Mouse (Mus musculus): ENCODE results near the gene Bach2. TPM values are rescaled to one million over a fixed set of nuclear protein-coding genes. Genes with fewer than 3 reads are reported as not detected.

Gene Bach2
- polyA plus RNA-seq, 1 experiment from 2014 or later, result 2.4 TPM

GRCm38 (mm10) chr4:32492834-32493233 lies 254.2 kb downstream of the Bach2 start:
- Histone ChIP-seq H3K4me2 (ENCODE audit: low read depth, low read length) (no peak overlapping the region), H3K4me1 (ENCODE audit: control insufficient read depth, insufficient read depth, low read length) (no peaks in the 10 kb centered on the region), H3K9me3 (ENCODE audit: control insufficient read depth, low read length) (no peaks in the 10 kb centered on the region), H3K4me3 (ENCODE audit: low read length) (no peak overlapping the region), H3K9ac (ENCODE audit: low read depth, low read length) (no peak overlapping the region), H3K36me3 (ENCODE audit: control insufficient read depth, insufficient read depth, low read length) (no peaks in the 10 kb centered on the region), H3K27ac (ENCODE audit: low read length) (no peak overlapping the region), H3K27me3 (replicated peaks; ENCODE audit: control insufficient read depth, insufficient read depth, low read length) (no peaks in the 10 kb centered on the region)
- 88% methylated on average over 6 of the region's 7 CpGs for WGBS
- ATAC-seq, result no peak

DNA sequence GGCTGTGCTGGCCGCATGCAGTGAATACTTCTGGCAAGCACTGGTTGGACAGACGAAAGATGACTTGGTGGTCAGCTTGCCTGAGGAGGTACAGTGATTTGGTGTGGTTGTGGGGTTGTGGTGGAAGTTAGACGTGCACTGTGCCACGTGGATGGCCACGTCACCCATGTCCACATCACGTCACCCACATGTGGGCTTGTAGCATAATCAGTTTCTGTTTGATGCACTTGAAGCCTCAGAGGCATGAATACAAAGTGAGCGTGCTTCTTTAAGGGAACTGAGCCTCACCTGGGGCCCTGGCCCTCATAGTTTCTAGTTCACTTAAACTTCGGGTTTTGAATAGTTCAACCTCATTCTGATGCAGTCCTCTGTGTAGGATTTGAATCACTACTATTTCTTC lies 263.2 kb downstream of the Bach2 start:
- Histone ChIP-seq H3K4me1 (ENCODE audit: control insufficient read depth, insufficient read depth, low read length) (no peaks in the 10 kb centered on the region), H3K27me3 (replicated peaks; ENCODE audit: control insufficient read depth, insufficient read depth, low read length) (no peaks in the 10 kb centered on the region), H3K4me2 (ENCODE audit: low read depth, low read length) (no peak overlapping the region), H3K9me3 (ENCODE audit: control insufficient read depth, low read length) (no peaks in the 10 kb centered on the region), H3K9ac (ENCODE audit: low read depth, low read length) (no peak overlapping the region), H3K27ac (ENCODE audit: low read length) (no peak overlapping the region), H3K4me3 (ENCODE audit: low read length) (no peak overlapping the region), H3K36me3 (ENCODE audit: control insufficient read depth, insufficient read depth, low read length) (no peaks in the 10 kb centered on the region)
- ATAC-seq, result no peak
- WGBS, result 91% methylated on average over 8 of the region's 8 CpGs

DNA sequence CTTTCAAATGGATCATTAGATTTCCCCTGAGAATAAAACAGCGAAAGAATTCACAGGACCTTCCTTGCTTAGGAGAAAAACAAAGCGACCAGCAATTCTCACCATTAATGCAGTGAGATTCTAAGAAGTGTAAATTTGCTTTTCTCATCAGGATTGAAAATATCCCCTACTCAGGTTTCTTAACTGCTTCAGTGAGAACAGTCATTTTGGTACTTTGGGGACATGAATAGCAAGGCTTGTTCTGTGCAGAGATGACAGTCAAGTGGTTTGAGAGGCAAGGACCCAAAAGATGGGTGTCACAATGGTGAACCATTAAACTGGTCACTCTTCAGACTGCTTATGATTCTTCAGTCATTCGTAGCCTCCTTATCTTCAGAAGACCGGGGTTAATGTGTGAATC lies 263.6 kb downstream of the Bach2 start:
- no peaks in the 10 kb centered on the region for H3K27me3 ChIP-seq (replicated peaks; ENCODE audit: control insufficient read depth, insufficient read depth, low read length)
- 85% methylated on average over 4 of the region's 4 CpGs for WGBS
- no peaks in the 10 kb centered on the region for H3K4me1 ChIP-seq (ENCODE audit: control insufficient read depth, insufficient read depth, low read length)
- H3K4me3 ChIP-seq (ENCODE audit: low read length), result no peak overlapping the region
- no peak overlapping the region for H3K4me2 ChIP-seq (ENCODE audit: low read depth, low read length)
- no peak overlapping the region for H3K27ac ChIP-seq (ENCODE audit: low read length)
- no peaks in the 10 kb centered on the region for H3K9me3 ChIP-seq (ENCODE audit: control insufficient read depth, low read length)
- H3K36me3 ChIP-seq (ENCODE audit: control insufficient read depth, insufficient read depth, low read length), result no peaks in the 10 kb centered on the region
- no peak for ATAC-seq
- no peak overlapping the region for H3K9ac ChIP-seq (ENCODE audit: low read depth, low read length)

DNA sequence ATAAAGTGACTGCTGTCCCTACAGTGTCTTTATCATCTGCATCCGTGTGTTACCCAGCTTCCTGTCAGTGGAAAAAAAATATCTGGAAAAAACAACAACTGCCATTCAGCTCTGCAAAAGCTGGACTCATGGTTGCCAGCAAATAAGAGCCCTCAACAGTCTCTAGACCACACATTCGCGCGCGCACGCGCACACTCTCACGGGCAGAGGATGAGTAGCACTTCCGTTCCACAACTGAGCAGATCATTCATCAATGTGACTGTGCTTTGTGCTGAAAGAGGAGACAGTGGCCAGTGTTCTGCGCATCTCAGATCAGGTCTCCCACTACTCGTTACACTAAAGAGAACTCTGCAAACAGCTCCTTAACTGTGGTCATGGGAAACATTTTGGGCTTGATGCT lies 265.6 kb downstream of the Bach2 start:
- no peak overlapping the region for H3K4me2 ChIP-seq (ENCODE audit: low read depth, low read length)
- H3K27me3 ChIP-seq (replicated peaks; ENCODE audit: control insufficient read depth, insufficient read depth, low read length), result no peaks in the 10 kb centered on the region
- no peaks in the 10 kb centered on the region for H3K9me3 ChIP-seq (ENCODE audit: control insufficient read depth, low read length)
- no peak for ATAC-seq
- H3K4me3 ChIP-seq (ENCODE audit: low read length), result no peak overlapping the region
- no peak overlapping the region for H3K9ac ChIP-seq (ENCODE audit: low read depth, low read length)
- H3K36me3 ChIP-seq (ENCODE audit: control insufficient read depth, insufficient read depth, low read length), result no peaks in the 10 kb centered on the region
- no peaks in the 10 kb centered on the region for H3K4me1 ChIP-seq (ENCODE audit: control insufficient read depth, insufficient read depth, low read length)
- no peak overlapping the region for H3K27ac ChIP-seq (ENCODE audit: low read length)
- WGBS, result 87% methylated on average over 11 of the region's 11 CpGs

DNA sequence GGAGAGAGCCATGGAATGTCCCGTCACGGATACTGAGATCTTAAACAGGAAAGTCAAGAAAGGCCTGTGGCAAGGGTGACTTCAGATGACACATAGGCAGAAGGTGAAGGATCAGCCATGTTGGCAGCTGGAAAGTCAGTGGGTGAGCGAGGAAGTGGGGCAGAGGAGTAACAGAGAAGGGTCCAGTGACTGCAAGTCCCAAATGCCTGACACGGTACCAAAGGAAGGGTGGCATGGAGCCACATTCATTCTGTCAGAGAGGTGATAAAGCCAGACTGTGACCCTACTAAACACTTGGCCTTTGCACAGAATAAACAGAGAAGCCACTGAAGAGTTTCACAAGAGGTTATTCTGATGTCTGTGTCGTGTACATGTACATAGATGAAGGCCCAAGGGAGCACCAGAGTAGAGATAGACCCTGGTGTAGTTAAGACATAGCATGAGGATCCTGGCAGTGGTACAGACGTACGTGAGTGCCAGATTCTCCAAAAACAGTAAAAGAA lies 267.8 kb downstream of the Bach2 start:
- ATAC-seq, result no peak
- H3K27me3 ChIP-seq (replicated peaks; ENCODE audit: control insufficient read depth, insufficient read depth, low read length), result no peaks in the 10 kb centered on the region

GRCm38 (mm10) chr4:32507041-32507440 lies 268.4 kb downstream of the Bach2 start:
- no peak overlapping the region for H3K4me3 ChIP-seq (ENCODE audit: low read length)
- H3K36me3 ChIP-seq (ENCODE audit: control insufficient read depth, insufficient read depth, low read length), result no peaks in the 10 kb centered on the region
- H3K27ac ChIP-seq (ENCODE audit: low read length), result no peak overlapping the region
- no peaks in the 10 kb centered on the region for H3K27me3 ChIP-seq (replicated peaks; ENCODE audit: control insufficient read depth, insufficient read depth, low read length)
- no peak overlapping the region for H3K9ac ChIP-seq (ENCODE audit: low read depth, low read length)
- H3K4me1 ChIP-seq (ENCODE audit: control insufficient read depth, insufficient read depth, low read length), result no peaks in the 10 kb centered on the region
- no peak for ATAC-seq
- no peak overlapping the region for H3K4me2 ChIP-seq (ENCODE audit: low read depth, low read length)
- WGBS, result 79% methylated on average over 6 of the region's 6 CpGs
- no peaks in the 10 kb centered on the region for H3K9me3 ChIP-seq (ENCODE audit: control insufficient read depth, low read length)

More for the DNA sequence above, 267.8 kb downstream of the Bach2 start:
- Histone ChIP-seq H3K9me3 (ENCODE audit: control insufficient read depth, low read length) (no peaks in the 10 kb centered on the region), H3K36me3 (ENCODE audit: control insufficient read depth, insufficient read depth, low read length) (no peaks in the 10 kb centered on the region), H3K4me1 (ENCODE audit: control insufficient read depth, insufficient read depth, low read length) (no peaks in the 10 kb centered on the region), H3K27ac (ENCODE audit: low read length) (no peak overlapping the region), H3K4me2 (ENCODE audit: low read depth, low read length) (no peak overlapping the region), H3K9ac (ENCODE audit: low read depth, low read length) (no peak overlapping the region), H3K4me3 (ENCODE audit: low read length) (no peak overlapping the region)
- 93% methylated on average over 7 of the region's 7 CpGs for WGBS

DNA sequence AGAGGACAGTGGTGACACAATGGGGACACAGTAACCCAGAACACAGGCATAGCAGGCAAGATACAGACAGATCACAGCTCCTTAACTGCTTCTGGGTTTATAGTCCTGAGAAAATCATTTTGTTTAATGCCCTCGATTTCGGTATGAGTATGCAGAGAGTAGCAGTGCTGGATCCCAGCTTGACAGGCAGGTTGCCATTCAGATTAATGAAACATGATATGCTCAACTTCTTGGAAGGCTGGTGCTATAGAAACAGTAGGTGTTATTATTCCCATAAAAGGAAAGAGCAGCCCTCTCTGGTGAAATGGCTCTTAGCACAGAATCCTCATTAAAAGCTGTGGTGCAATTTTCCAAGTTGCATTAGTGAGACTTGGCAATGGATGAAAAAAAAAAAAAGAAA lies 270.0 kb downstream of the Bach2 start:
- Histone ChIP-seq H3K4me1 (ENCODE audit: control insufficient read depth, insufficient read depth, low read length) (no peaks in the 10 kb centered on the region), H3K27ac (ENCODE audit: low read length) (no peak overlapping the region), H3K9ac (ENCODE audit: low read depth, low read length) (no peak overlapping the region), H3K27me3 (replicated peaks; ENCODE audit: control insufficient read depth, insufficient read depth, low read length) (no peaks in the 10 kb centered on the region), H3K36me3 (ENCODE audit: control insufficient read depth, insufficient read depth, low read length) (no peaks in the 10 kb centered on the region), H3K9me3 (ENCODE audit: control insufficient read depth, low read length) (no peaks in the 10 kb centered on the region), H3K4me3 (ENCODE audit: low read length) (no peak overlapping the region), H3K4me2 (ENCODE audit: low read depth, low read length) (no peak overlapping the region)
- 49% methylated on average over 2 of the region's 2 CpGs for WGBS
- no peak for ATAC-seq

DNA sequence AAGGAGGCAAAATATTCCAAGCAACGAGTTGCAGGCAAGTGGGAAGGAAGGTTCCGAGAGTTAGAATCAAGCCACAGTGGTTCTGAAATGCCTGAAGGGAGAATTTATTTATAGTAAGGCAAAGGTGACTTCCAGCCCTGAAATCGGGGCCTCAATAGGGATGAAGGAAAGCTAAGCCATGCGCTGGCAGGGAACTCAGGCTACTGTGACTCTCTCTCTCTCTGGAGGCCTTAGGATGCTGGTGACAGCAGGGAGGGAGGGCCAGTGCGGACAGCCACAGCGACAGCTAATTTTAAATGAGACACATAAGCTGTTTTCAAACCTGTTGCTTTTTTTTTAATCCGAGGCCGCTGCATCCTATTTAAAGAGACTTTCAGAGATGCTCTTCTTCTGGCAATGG lies 270.4 kb downstream of the Bach2 start:
- no peak for ATAC-seq
- WGBS, result 60% methylated on average over 8 of the region's 8 CpGs
- H3K9me3 ChIP-seq (ENCODE audit: control insufficient read depth, low read length), result no peaks in the 10 kb centered on the region
- no peaks in the 10 kb centered on the region for H3K36me3 ChIP-seq (ENCODE audit: control insufficient read depth, insufficient read depth, low read length)
- H3K4me2 ChIP-seq (ENCODE audit: low read depth, low read length), result no peak overlapping the region
- H3K9ac ChIP-seq (ENCODE audit: low read depth, low read length), result no peak overlapping the region
- no peaks in the 10 kb centered on the region for H3K27me3 ChIP-seq (replicated peaks; ENCODE audit: control insufficient read depth, insufficient read depth, low read length)
- H3K4me1 ChIP-seq (ENCODE audit: control insufficient read depth, insufficient read depth, low read length), result no peaks in the 10 kb centered on the region
- H3K4me3 ChIP-seq (ENCODE audit: low read length), result no peak overlapping the region
- no peak overlapping the region for H3K27ac ChIP-seq (ENCODE audit: low read length)

- no peak for ATAC-seq
- H3K4me1 ChIP-seq (ENCODE audit: control insufficient read depth, insufficient read depth, low read length), result no peaks in the 10 kb centered on the region
- H3K27me3 ChIP-seq (replicated peaks; ENCODE audit: control insufficient read depth, insufficient read depth, low read length), result no peaks in the 10 kb centered on the region
- H3K36me3 ChIP-seq (ENCODE audit: control insufficient read depth, insufficient read depth, low read length), result no peaks in the 10 kb centered on the region
- no peak overlapping the region for H3K4me2 ChIP-seq (ENCODE audit: low read depth, low read length)
- WGBS, result 72% methylated on average over 9 of the region's 9 CpGs
- no peak overlapping the region for H3K27ac ChIP-seq (ENCODE audit: low read length)
- no peak overlapping the region for H3K9ac ChIP-seq (ENCODE audit: low read depth, low read length)
- no peak overlapping the region for H3K4me3 ChIP-seq (ENCODE audit: low read length)
- H3K9me3 ChIP-seq (ENCODE audit: control insufficient read depth, low read length), result no peaks in the 10 kb centered on the region
Measured at GRCm38 (mm10) chr4:32509832-32510612, 271.4 kb downstream of the Bach2 start.

GRCm38 (mm10) chr4:32510940-32511339 lies 272.3 kb downstream of the Bach2 start:
- H3K4me2 ChIP-seq (ENCODE audit: low read depth, low read length), result no peak overlapping the region
- H3K9me3 ChIP-seq (ENCODE audit: control insufficient read depth, low read length), result no peaks in the 10 kb centered on the region
- WGBS, result 78% methylated on average over 7 of the region's 7 CpGs
- H3K27ac ChIP-seq (ENCODE audit: low read length), result no peak overlapping the region
- H3K4me3 ChIP-seq (ENCODE audit: low read length), result no peak overlapping the region
- H3K36me3 ChIP-seq (ENCODE audit: control insufficient read depth, insufficient read depth, low read length), result no peaks in the 10 kb centered on the region
- H3K4me1 ChIP-seq (ENCODE audit: control insufficient read depth, insufficient read depth, low read length), result no peaks in the 10 kb centered on the region
- H3K9ac ChIP-seq (ENCODE audit: low read depth, low read length), result no peak overlapping the region
- no peaks in the 10 kb centered on the region for H3K27me3 ChIP-seq (replicated peaks; ENCODE audit: control insufficient read depth, insufficient read depth, low read length)
- ATAC-seq, result no peak
